Mouse (Mus musculus) limb, embryonic 14.5 days (tissue): Measurements from ENCODE around the gene Rcc1l. TPM values are rescaled to one million over a fixed set of nuclear protein-coding genes. Genes with fewer than 3 reads are reported as not detected.

ENCODE experiments used
- ATAC-seq: fragments of 200-750 bp; cut with Nextera tagmentation; 2 replicates; pipeline ENCODE4 v1.8.0; 2017; ENCODE audit warnings: low read depth, moderate number of reproducible peaks, moderate TSS enrichment; ENCODE audit not compliant: low FRiP score
- DNase-seq: peaks from one replicate; pipeline ENCODE4 v3.0.0-alpha.2; 2015; ENCODE audit warnings: low spot score
- H3K27ac ChIP-seq: fragments of 300-500 bp; sonication (generic); replicated peaks from 2 replicates; pipeline ENCODE4 v1.5.1; 2014; ENCODE audit warnings: low read depth, mild to moderate bottlenecking, low read length, moderate library complexity, mixed read lengths
- H3K27me3 ChIP-seq: fragments of 300-500 bp; sonication (generic); 2 replicates; pipeline ENCODE4 v1.6.1; 2014; ENCODE audit warnings: low read length, mixed read lengths; ENCODE audit not compliant: control insufficient read depth, insufficient read depth
- H3K36me3 ChIP-seq: fragments of 300-500 bp; sonication (generic); 2 replicates; pipeline ENCODE4 v1.6.1; 2014; ENCODE audit warnings: mild to moderate bottlenecking, low read length, moderate library complexity, mixed read lengths; ENCODE audit not compliant: control insufficient read depth, insufficient read depth
- H3K4me1 ChIP-seq: fragments of 300-500 bp; sonication (generic); 2 replicates; pipeline ENCODE4 v1.6.1; 2014; ENCODE audit warnings: antibody characterized with exemption, low read length, mixed read lengths; ENCODE audit not compliant: control insufficient read depth, insufficient read depth
- H3K4me2 ChIP-seq: fragments of 300-500 bp; sonication (generic); replicated peaks from 2 replicates; pipeline ENCODE4 v1.6.1; 2014; ENCODE audit warnings: low read depth, mild to moderate bottlenecking, low read length, moderate library complexity; ENCODE audit not compliant: severe bottlenecking
- H3K4me3 ChIP-seq: fragments of 300-500 bp; sonication (generic); replicated peaks from 2 replicates; pipeline ENCODE4 v1.5.1; 2014; ENCODE audit warnings: low read length
- H3K9ac ChIP-seq: fragments of 300-500 bp; sonication (generic); 2 replicates; pipeline ENCODE4 v1.6.1; 2014; ENCODE audit warnings: mild to moderate bottlenecking, low read depth, low read length, moderate library complexity; ENCODE audit not compliant: severe bottlenecking
- H3K9me3 ChIP-seq: fragments of 300-500 bp; sonication (generic); 2 replicates; pipeline ENCODE4 v1.6.1; 2016; ENCODE audit warnings: low read length; ENCODE audit not compliant: control insufficient read depth
- POLR2A ChIP-seq: fragments of 200-500 bp; IDR thresholded peaks from 2 replicates; pipeline ENCODE4 v1.8.0; 2012; ENCODE audit warnings: inconsistent platforms, mild to moderate bottlenecking, moderate library complexity, borderline replicate concordance; ENCODE audit not compliant: insufficient read depth, insufficient read length; ENCODE audit errors: extremely low read depth
- WGBS: fragments of 180-500 bp; shearing (Covaris S2); extraction: QIAGEN DNeasy Blood & Tissue Kit; methylation state at CpG from one replicate; pipeline ENCODE4 v1.1.7; 2014; 5-methylcytosine and 5-hydroxymethylcytosine counted together
- polyA plus RNA-seq, 2 experiments: library from polyadenylated mRNA; depleted of rRNA in 1 of 2; stranded (reverse) in 1 of 2; unstranded in 1 of 2; fragments of >200 nt; fragmentation: Nextera tagmentation in 1 of 2; extraction: Ambion mirVana in 1 of 2; gene quantifications; 2 replicates each; pipeline versions ENCODE4 v1.2.1 to v1.2.3; 2012 to 2014

Rcc1l gene
- polyA plus RNA-seq (2012; rRNA removed) (24.7 and 26.4 TPM in 2 replicates), polyA plus RNA-seq (2014; fragmentation: Nextera tagmentation; extraction: Ambion mirVana) (30.1 and 30.4 TPM in 2 replicates)

DNA sequence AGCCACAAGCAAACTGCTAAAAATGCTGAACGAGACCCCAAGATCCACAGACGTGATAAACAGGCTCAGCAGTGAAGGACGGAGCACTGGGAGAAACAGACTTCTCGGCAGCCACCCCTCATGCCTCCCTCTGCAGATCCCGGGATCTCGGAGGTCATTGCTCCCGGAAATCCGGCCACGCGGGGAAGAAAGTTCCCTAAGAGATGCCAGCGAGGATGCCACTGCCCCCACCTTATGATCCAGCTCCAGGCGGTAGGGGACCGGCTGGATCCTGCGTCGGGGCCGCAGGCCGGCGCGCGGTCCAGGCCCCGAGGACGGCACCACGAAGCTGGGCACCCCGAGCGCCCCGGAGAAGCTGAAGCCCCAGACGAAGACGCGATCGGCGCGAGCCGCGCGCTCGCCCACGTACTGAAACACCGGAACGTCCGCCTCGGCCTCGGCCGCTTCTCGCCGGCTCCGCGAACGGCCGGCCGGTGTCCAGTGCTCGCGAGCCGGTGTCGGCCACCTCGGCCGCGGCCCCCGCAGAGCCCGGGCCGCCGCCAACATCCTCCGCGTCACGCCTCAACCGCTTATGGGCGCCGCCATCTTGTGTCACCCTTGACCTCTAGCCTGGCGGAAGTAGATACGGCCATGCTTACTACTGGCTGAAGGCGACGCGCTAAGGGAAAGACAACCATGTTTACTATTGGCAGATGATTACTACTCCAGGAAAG lies at the start of gene Rcc1l:
Gene Rcc1l, minus strand, starts transcription at position 606 of the 713 bp plus-strand sequence.
- ATAC-seq (peak; percentile 91), DNase-seq (peak; percentile 89)
- H3K27ac ChIP-seq, result peak within 1 kb of the TSS; percentile 75
- H3K9ac ChIP-seq, result peak within 1 kb of the TSS; percentile 79
- TF ChIP-seq POLR2A, result peak; percentile 55; the same call in 1 of the 2 replicates
- H3K36me3 ChIP-seq, result peaks cover 8% of the 10 kb centered on the region; the same call in 1 of the 2 replicates
- under 1% methylated on average over 37 of the region's 72 CpGs for WGBS
- no peaks in the 10 kb centered on the region for H3K9me3 ChIP-seq
- peak within 1 kb of the TSS; percentile 97 for H3K4me3 ChIP-seq
- peaks cover 5% of the 10 kb centered on the region for H3K4me1 ChIP-seq
- peak within 1 kb of the TSS; percentile 73 for H3K4me2 ChIP-seq
- H3K27me3 ChIP-seq, result no peaks in the 10 kb centered on the region

DNA sequence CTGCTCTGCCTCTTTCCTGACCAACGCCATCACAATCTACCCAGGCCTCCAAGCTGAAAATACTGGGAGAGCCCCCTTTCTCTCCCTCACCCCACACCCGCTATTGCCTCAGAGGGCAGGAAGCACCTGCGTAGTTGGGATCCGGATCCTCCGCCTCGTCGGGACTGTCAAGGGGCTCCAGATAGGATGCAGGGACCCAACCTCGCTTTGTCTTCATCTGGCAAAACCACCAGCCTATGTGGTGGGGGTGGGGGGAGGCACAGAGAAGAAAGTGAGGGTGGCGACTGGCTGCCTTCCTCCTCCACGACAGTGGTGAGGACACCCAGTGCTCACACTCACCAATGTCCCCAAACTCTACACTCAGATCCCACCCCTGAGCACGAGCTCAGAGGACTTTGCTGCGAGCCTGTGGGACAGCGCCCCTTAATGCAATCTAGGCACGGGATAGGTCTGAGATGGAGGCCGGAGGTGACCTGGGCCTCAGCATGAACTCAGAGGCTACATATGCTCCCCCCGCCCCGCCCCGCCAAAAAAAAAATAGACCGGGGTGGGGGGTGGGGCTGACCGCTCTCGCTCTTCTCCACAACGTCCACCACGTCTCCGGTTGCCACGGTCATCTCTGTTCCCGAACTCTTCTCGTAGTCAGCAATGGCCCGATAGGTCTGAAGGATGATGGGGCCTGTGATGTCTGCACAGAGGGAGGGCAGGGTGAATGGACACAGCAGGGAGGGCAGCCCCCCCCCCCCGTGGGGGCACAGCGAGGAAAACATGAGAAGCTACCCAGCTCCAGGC lies 48.7 kb upstream of the Rcc1l start:
- Histone ChIP-seq H3K36me3 (no peaks in the 10 kb centered on the region), H3K4me1 (peaks cover 14% of the 10 kb centered on the region), H3K4me2 (no peak overlapping the region), H3K9me3 (no peaks in the 10 kb centered on the region), H3K4me3 (no peak overlapping the region), H3K9ac (no peak overlapping the region), H3K27me3 (peaks cover 10% of the 10 kb centered on the region; the same call in 1 of the 2 replicates), H3K27ac (no peak overlapping the region)
- ATAC-seq, result no peak
- 81% methylated on average over 30 of the region's 30 CpGs for WGBS
- DNase-seq, result no peak
- no peak for TF ChIP-seq POLR2A

DNA sequence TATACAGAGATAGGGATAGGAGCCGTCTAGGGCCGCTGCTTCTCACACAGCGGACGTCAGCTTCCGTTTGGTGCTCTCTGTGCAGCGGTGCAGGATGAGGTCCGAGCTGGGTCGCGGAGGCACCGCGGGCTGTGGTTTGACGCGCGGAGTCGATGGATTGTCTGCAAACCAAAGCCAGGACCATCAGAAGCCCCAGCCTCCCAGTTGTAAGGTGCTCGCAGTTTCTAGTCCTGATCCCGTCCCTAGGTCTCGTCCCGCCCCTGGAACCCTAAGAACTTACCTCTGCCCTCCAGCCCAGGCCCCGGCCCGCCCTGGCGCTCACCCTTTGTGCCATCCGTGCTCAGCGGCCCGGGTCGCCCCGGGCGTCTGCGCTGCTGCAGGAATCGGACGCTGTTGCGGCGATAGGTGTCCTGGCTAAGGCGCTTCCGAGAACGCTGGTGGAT lies 45.2 kb upstream of the Rcc1l start:
- Histone ChIP-seq H3K36me3 (0 out of 2 replicates have a peak, but pooled peaks cover 6% of the 10 kb centered on the region), H3K9ac (peak overlapping the region; percentile 50), H3K27me3 (peaks cover 10% of the 10 kb centered on the region; the same call in 1 of the 2 replicates), H3K4me2 (peak overlapping the region; percentile 60), H3K27ac (no peak overlapping the region), H3K4me3 (peak overlapping the region; percentile 33), H3K4me1 (peaks cover 10% of the 10 kb centered on the region), H3K9me3 (no peaks in the 10 kb centered on the region)
- WGBS, result 4% methylated on average over 35 of the region's 36 CpGs
- ATAC-seq, result no peak
- no peak for DNase-seq
- no peak for TF ChIP-seq POLR2A

DNA sequence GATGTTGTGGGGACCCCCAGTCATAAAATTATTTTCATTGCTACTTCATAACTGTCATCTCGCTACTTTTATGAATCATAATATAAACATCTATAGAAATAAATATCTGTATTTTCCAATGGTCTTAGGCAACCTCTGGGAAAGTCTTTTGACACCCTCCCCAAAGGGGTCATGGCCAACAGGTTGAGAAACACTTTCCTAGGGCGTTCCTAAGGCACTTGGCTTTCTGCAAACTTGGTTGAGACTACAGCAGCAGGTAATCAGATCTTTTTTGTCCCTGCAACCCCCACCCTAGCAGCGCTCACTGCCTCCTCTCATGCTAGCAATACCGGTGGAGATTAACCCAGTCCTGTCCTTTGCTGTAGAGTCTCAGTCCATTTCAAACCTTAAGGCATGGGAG lies 44.7 kb upstream of the Rcc1l start:
- Histone ChIP-seq H3K4me1 (peaks cover 7% of the 10 kb centered on the region; the same call in 1 of the 2 replicates), H3K36me3 (0 out of 2 replicates have a peak, but pooled peaks cover 6% of the 10 kb centered on the region), H3K4me2 (peak overlapping the region; percentile 60), H3K27ac (no peak overlapping the region), H3K27me3 (peaks cover 10% of the 10 kb centered on the region; the same call in 1 of the 2 replicates), H3K4me3 (peak overlapping the region; percentile 33), H3K9me3 (no peaks in the 10 kb centered on the region), H3K9ac (peak overlapping the region; percentile 50)
- DNase-seq (no peak), ATAC-seq (0 out of 2 replicates have a peak, but pooled peaks have one; percentile 12)
- WGBS, result 37% methylated on average over 4 of the region's 4 CpGs
- no peak for TF ChIP-seq POLR2A

DNA sequence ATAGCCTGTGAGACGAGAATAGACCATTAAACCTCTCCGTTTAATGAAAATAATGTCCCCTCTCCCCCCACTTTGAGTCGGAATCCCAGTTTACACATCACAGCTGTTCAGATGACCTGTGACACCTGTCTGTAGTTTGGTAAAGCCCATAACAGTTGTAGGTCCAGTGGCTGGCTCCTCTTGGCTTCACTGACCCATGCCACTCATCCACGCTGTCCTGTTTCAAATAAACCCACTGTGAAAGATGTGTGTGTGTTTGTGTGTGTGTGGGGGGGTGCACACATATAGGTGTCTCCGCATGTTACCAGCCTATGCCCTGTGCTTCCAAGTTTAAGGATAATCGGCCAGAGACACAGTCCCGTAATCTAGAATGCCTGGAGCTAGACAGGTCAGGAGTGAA lies 41.3 kb upstream of the Rcc1l start:
- H3K4me1 ChIP-seq, result peaks cover 7% of the 10 kb centered on the region; the same call in 1 of the 2 replicates
- no peak for ATAC-seq
- 89% methylated on average over 7 of the region's 7 CpGs for WGBS
- H3K4me3 ChIP-seq, result no peak overlapping the region
- no peaks in the 10 kb centered on the region for H3K9me3 ChIP-seq
- H3K27me3 ChIP-seq, result peaks cover 10% of the 10 kb centered on the region; the same call in 1 of the 2 replicates
- TF ChIP-seq POLR2A, result no peak
- H3K4me2 ChIP-seq, result no peak overlapping the region
- 0 out of 2 replicates have a peak, but pooled peaks cover 6% of the 10 kb centered on the region for H3K36me3 ChIP-seq
- DNase-seq, result no peak
- H3K27ac ChIP-seq, result no peak overlapping the region
- no peak overlapping the region for H3K9ac ChIP-seq
